Mouse (Mus musculus) limb, embryonic 13.5 days (tissue): ENCODE data around the gene Pir. TPM values are rescaled to one million over a fixed set of nuclear protein-coding genes. Genes with fewer than 3 reads are reported as not detected.

Source experiments
- polyA plus RNA-seq: library from polyadenylated mRNA; unstranded; fragments of >200 nt; fragmentation: Nextera tagmentation; extraction: Ambion mirVana; gene quantifications from 2 replicates; pipeline ENCODE4 v1.2.1, GENCODE M21; 2015

Gene Pir
- polyA plus RNA-seq, 1 experiment from 2014 or later: 7.0 TPM

Other genes starting within 250 kb of the Pir start
- gene Car5b, start 241.4 kb upstream of the Pir start, polyA plus RNA-seq: 1.0 TPM in 2 replicates
- 27.8 and 29.0 TPM in 2 replicates for gene Siah1b, start 192.9 kb upstream of the Pir start, polyA plus RNA-seq
- gene Cltrn, start 180.5 kb upstream of the Pir start, polyA plus RNA-seq: 0.19 TPM in 1 of 2 replicates, not detected in the other
- 0.60 and 1.1 TPM in 2 replicates for gene Ace2, start 130.0 kb upstream of the Pir start, polyA plus RNA-seq
- 0.51 and 0.74 TPM in 2 replicates for gene Bmx, start 11.2 kb upstream of the Pir start, polyA plus RNA-seq
- gene Vegfd, start 104.0 kb downstream of the Pir start, polyA plus RNA-seq: 5.3 and 7.0 TPM in 2 replicates
- gene Piga, start 150.4 kb downstream of the Pir start, polyA plus RNA-seq: 12.4 and 13.2 TPM in 2 replicates
- not detected in 2 replicates for gene Asb11, start 167.6 kb downstream of the Pir start, polyA plus RNA-seq
- 1.4 and 1.6 TPM in 2 replicates for gene Asb9, start 237.0 kb downstream of the Pir start, polyA plus RNA-seq